Mouse (Mus musculus): ENCODE measurements at regions not wholly inside any gene's neighbourhood (a gene's known extent, or its start where the extent isn't known, plus 50 kb on each side); places are given as distances from the start of the nearest gene placed in this dataset.

GRCm38 (mm10) chr2:168393341-168393740 lies 111.8 kb upstream of the Kcng1 start:
- TF ChIP-seq CTCF (IDR thresholded peaks at IDR 0.05; ENCODE audit: extremely low read depth, insufficient read depth, low read length) (no peak), POLR2A (IDR thresholded peaks at IDR 0.05; ENCODE audit: extremely low read depth, insufficient read depth, low read length) (no peak)
